Mouse (Mus musculus) adrenal gland, postnatal 14 days (tissue): ENCODE results near the gene H2al1a. TPM values are rescaled to one million over a fixed set of nuclear protein-coding genes. Genes with fewer than 3 reads are reported as not detected.
"Not testable (repeated sequence)": the region's sequence is repeated elsewhere in the genome, so short reads cannot be mapped to it uniquely, and the experiment has no call there.

Experiments
- DNase-seq: peaks from one replicate; pipeline ENCODE4 v3.0.0; 2021; ENCODE audit warnings: mixed read lengths
- long read RNA-seq, 2 experiments: library from polyadenylated mRNA; stranded (forward); transcript quantifications; one replicate each; pipeline ENCODE4 v2.0.0; 2021
- total RNA-seq: library from RNA; stranded (reverse); gene quantifications from 2 replicates; pipeline ENCODE4 v1.2.3, GENCODE M21; 2021

H2al1a gene
- total RNA-seq: not detected in 2 replicates
- long read RNA-seq, experiment 1: 0 reads
- long read RNA-seq, experiment 2: 0 reads

DNA sequence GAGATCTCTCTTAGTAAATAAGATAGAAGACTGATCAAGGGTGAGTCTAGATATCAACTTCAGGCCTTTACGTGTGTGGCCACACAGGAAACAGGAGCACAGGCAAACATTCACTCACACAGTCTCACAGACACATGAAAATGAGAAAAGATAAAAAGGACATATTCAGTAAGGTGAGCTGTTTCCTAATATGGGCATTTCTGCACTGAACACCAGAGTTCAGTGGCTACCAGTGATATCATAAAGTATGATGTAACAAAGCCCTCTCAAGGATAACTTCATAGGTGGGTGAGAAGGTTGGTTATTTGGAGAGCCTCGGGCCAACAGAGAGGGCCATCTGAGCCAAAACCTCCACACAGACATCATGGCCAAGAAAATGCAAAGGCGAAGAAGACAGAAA lies at the start of gene H2al1a:
H2al1a (plus strand) TSS at position 301 of the 400 bp plus-strand sequence.
- not testable (repeated sequence) for DNase-seq

DNA sequence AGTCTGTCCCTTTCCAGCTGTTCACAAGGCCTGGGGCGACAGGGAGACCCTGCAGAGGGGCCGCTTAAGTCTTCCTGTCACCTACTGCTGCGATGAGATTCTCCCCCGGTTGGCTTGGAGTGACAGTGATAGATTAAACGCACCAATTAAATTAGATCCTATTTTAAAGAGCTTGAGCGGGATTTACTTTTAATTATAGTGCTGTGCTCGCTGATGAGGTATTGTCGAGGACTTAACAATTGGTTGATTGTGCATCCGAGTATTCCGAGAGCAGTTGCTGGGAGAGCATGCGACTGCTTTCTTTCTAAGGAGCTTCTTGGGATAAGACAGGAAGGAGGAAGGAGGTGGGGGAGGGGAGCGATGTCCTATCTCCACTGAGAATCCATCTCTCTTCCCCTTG lies 48.9 kb upstream of the H2al1a start:
- DNase-seq: no peak

DNA sequence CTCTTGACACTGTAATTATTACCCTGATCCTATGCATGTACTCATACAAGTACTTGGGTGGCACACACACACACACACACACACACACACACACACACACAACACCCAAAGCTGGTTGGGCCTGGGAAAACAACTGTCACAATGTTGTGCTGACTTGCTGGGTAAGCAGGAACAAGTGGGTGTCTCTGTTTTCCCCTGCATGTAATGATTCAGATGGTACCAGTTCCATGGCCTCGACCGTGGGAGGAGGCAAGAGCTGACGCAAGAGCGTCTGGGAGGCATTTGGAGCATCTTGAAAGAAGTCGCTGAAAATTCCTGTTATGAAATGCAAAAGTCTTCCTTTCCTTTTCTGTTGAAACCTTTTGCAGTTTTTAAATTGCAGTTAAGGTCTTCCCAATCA lies 45.0 kb upstream of the H2al1a start:
- DNase-seq: peak; percentile 22

GRCm38 (mm10) chrX:11254521-11255207 lies 44.4 kb upstream of the H2al1a start:
- DNase-seq: no peak

GRCm38 (mm10) chrX:11255564-11256360 lies 43.3 kb upstream of the H2al1a start:
- DNase-seq: no peak

- no peak for DNase-seq
Observed at GRCm38 (mm10) chrX:11264918-11265317, 34.1 kb upstream of the H2al1a start.

- DNase-seq: no peak
Observed at GRCm38 (mm10) chrX:11267791-11268190, 31.3 kb upstream of the H2al1a start.

DNA sequence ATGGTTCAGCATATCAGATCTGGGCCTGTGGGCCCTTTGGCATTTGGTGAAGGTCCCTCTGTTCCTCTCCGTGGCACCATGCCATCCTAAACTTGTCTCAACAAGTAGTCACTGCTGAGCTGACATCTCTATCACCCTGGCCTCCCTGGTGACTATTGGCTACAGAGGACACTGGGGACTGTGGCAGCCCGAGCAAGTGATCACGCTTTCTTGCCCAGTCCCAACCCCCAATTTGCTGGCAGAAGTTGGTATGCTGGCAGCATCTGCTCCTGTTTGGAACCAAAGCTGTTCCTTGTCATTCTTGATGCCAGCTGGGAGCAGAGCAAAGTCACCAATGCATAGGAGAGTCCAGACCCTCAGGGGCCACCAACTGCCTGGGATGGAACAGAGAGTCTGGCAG lies 30.0 kb upstream of the H2al1a start:
- peak; percentile 37 for DNase-seq

- no peak for DNase-seq
Observed at GRCm38 (mm10) chrX:11273190-11273589, 25.9 kb upstream of the H2al1a start.

- no peak for DNase-seq
Observed at GRCm38 (mm10) chrX:11277083-11277482, 22.0 kb upstream of the H2al1a start.

- DNase-seq: no peak
Observed at GRCm38 (mm10) chrX:11280741-11281140, 18.3 kb upstream of the H2al1a start.

DNA sequence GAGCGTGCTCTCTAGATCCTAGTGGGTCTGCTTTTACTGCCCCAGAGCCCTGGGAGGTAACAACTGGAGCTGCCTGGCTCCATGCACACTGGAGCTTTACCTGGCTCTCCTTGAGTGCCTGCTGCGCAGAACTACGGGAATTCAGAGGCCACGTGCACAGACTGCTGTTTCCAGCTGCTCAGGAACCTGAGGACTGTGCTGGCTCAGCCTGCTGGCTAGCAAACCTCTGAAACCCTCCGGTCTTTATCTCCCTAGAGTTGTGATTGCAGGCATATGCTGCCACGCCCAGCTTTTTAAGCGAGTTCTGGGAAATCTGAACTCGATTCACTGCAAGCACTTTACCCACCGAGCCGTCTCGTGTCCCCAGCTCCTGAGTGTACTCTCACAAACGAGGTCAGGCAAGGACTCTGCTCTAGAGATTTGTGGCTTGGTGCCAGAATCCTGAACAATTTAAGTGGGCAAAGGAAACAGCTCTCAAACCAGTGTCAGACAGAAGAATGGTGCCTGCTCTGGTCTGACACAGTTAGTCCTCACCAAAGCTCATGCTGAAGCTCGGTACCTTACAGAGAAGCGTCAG lies 10.7 kb upstream of the H2al1a start:
- peak; percentile 19 for DNase-seq

DNA sequence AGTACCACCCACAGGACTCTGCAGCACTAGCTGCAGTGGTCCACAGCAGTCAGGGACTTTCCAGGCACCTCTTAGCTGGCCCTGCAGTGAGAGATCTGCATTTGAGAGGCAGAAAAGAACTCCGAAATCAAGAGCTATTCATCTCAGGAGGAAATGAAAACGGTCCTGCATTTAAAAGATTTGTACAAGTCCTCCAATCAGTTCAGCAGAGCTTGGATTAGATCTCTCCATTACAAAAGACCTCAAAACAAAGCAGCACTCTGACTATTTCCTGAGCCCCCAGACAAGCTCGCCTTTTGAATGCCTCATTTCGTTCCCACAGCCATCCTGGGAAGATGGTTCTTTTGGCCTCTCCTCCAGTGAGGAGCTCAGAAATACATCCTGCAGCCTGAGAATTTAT lies 9.8 kb upstream of the H2al1a start:
- no peak for DNase-seq

DNA sequence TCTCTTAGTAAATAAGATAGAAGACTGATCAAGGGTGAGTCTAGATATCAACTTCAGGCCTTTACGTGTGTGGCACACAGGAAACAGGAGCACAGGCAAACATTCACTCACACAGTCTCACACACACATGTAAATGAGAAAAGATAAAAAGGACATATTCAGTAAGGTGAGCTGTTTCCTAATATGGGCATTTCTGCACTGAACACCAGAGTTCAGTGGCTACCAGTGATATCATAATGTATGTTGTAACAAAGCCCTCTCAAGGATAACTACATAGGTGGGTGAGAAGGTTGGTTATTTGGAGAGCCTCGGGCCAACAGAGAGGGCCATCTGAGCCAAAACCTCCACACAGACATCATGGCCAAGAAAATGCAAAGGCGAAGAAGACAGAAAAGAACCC lies 3.1 kb downstream of the H2al1a start, which contains the start of gene H2al1b:
H2al1b (plus strand) TSS at position 301 of the 400 bp plus-strand sequence.
- DNase-seq: not testable (repeated sequence)

DNA sequence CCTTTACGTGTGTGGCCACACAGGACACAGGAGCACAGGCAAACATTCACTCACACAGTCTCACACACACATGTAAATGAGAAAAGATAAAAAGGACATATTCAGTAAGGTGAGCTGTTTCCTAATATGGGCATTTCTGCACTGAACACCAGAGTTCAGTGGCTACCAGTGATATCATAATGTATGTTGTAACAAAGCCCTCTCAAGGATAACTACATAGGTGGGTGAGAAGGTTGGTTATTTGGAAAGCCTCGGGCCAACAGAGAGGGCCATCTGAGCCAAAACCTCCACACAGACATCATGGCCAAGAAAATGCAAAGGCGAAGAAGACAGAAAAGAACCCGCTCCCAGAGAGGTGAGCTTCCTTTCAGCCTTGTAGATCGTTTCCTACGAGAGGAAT lies 6.3 kb downstream of the H2al1a start, which contains the start of gene H2al1c:
H2al1c (plus strand) TSS at position 301 of the 400 bp plus-strand sequence.
- DNase-seq: not testable (repeated sequence)

DNA sequence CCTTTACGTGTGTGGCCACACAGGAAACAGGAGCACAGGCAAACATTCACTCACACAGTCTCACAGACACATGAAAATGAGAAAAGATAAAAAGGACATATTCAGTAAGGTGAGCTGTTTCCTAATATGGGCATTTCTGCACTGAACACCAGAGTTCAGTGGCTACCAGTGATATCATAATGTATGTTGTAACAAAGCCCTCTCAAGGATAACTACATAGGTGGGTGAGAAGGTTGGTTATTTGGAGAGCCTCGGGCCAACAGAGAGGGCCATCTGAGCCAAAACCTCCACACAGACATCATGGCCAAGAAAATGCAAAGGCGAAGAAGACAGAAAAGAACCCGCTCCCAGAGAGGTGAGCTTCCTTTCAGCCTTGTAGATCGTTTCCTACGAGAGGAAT lies 9.5 kb downstream of the H2al1a start, which contains the start of gene H2al1d:
H2al1d (plus strand) TSS at position 301 of the 400 bp plus-strand sequence.
- not testable (repeated sequence) for DNase-seq

DNA sequence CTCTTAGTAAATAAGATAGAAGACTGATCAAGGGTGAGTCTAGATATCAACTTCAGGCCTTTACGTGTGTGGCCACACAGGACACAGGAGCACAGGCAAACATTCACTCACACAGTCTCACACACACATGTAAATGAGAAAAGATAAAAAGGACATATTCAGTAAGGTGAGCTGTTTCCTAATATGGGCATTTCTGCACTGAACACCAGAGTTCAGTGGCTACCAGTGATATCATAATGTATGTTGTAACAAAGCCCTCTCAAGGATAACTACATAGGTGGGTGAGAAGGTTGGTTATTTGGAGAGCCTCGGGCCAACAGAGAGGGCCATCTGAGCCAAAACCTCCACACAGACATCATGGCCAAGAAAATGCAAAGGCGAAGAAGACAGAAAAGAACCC lies 12.6 kb downstream of the H2al1a start, which contains the start of gene H2al1e:
H2al1e (plus strand) TSS at position 301 of the 400 bp plus-strand sequence.
- DNase-seq: not testable (repeated sequence)

- DNase-seq: not testable (repeated sequence)
Observed at GRCm38 (mm10) chrX:11314858-11315257, 15.8 kb downstream of the H2al1a start, which contains the start of gene H2al1f. Gene H2al1f, plus strand, starts transcription at chrX:11315158.

GRCm38 (mm10) chrX:11317956-11318355 lies 18.9 kb downstream of the H2al1a start, which contains the start of gene H2al1g:
Gene H2al1g, plus strand, starts transcription at chrX:11318256.
- not testable (repeated sequence) for DNase-seq

DNA sequence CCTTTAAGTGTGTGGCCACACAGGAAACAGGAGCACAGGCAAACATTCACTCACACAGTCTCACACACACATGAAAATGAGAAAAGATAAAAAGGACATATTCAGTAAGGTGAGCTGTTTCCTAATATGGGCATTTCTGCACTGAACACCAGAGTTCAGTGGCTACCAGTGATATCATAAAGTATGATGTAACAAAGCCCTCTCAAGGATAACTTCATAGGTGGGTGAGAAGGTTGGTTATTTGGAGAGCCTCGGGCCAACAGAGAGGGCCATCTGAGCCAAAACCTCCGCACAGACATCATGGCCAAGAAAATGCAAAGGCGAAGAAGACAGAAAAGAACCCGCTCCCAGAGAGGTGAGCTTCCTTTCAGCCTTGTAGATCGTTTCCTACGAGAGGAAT lies 22.1 kb downstream of the H2al1a start, which contains the start of gene H2al1h:
H2al1h (plus strand) TSS at position 301 of the 400 bp plus-strand sequence.
- not testable (repeated sequence) for DNase-seq

DNA sequence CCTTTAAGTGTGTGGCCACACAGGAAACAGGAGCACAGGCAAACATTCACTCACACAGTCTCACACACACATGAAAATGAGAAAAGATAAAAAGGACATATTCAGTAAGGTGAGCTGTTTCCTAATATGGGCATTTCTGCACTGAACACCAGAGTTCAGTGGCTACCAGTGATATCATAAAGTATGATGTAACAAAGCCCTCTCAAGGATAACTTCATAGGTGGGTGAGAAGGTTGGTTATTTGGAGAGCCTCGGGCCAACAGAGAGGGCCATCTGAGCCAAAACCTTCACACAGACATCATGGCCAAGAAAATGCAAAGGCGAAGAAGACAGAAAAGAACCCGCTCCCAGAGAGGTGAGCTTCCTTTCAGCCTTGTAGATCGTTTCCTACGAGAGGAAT lies 25.3 kb downstream of the H2al1a start, which contains the start of gene H2al1i:
H2al1i (plus strand) TSS at position 301 of the 400 bp plus-strand sequence.
- not testable (repeated sequence) for DNase-seq

GRCm38 (mm10) chrX:11327522-11327921 lies 28.5 kb downstream of the H2al1a start, which contains the start of gene H2al1j:
Gene H2al1j, plus strand, starts transcription at chrX:11327822.
- not testable (repeated sequence) for DNase-seq
